Mouse (Mus musculus): Measurements from ENCODE around the gene Cerk. TPM values are rescaled to one million over a fixed set of nuclear protein-coding genes. Genes with fewer than 3 reads are reported as not detected.
"Not testable (repeated sequence)": the region's sequence is repeated elsewhere in the genome, so short reads cannot be mapped to it uniquely, and the experiment has no call there.

Gene Cerk
- polyA plus RNA-seq, 1 experiment from 2014 or later, result 15.9 TPM

DNA sequence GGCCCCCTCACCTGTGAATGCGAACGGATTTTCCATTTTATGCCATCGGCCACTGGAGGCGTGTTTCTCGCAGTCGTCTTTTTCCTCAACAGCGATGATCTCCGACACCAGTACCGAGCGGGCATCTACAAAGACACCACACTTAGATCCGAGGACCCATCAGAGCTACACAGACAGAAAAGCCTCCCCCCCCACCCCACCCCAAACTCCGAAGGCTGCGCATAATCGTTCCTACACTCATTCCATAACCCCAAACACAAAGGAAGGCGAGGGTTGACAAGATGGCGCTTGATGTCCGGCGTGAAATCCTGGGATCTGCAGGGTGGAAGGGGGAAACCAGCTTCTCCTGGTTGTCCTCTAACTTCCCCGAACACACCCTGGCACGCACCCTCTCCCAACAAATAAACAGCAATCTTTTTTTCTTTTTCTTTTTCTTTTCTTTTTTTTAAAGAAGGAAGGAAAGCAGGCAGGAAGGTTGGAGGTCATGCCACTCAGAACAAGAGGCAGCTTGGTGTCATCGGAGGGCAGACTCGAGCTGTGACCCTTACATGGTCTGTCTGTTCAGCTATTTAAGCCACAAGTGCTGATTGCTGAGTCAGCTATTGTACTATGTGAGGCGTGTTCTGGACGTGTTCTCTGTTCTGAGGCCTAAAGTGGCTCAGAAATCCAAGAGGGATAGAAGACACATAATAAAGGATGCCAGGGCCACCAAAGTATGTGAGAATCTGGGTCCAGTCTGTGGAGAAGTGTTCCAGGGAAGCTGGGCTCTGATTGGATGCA is 19.9 kb downstream of the Cerk start:
- Histone ChIP-seq H3K27ac (no peak overlapping the region), H3K27me3 (ENCODE audit: insufficient read depth, poor library complexity, severe bottlenecking) (no peaks in the 10 kb centered on the region)
- 87% methylated on average over 24 of the region's 24 CpGs for WGBS

DNA sequence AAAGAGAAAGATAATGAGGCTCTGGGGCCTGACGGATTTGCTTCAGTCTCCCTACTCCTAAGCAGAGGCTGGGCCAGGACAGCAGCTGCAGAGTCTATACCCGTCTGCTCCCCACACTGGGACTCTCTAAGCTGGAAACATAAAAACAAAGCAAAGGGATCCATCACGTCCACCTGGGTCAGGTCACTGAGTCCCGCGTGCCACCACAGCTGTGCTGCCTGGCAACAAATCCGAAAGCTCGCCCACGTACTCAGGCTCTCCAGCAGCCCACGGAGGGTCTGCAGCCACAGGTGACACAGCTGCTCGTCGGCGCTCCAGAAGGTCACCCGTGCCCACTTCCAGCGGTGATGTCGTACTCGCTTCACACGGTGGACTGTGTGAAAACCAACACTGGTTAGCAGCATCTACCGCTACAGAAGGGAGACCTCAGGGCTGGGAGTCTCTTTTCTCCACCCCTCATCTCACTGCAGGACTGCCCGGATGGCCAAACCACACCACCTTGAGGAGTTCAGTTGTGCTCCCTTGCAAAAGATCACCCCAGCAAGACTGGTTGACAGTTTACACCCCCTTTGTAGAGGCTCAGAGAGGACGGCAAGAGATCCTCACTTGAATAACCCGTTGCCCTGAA is 21.1 kb downstream of the Cerk start:
- no peaks in the 10 kb centered on the region for H3K9me3 ChIP-seq
- no peak overlapping the region for H3K27ac ChIP-seq
- peaks cover 28% of the 10 kb centered on the region for H3K4me1 ChIP-seq (replicated peaks)
- DNase-seq (ENCODE audit: low spot score), result no peak
- no peak overlapping the region for H3K4me3 ChIP-seq
- H3K27me3 ChIP-seq (ENCODE audit: insufficient read depth, poor library complexity, severe bottlenecking), result no peaks in the 10 kb centered on the region
- H3K36me3 ChIP-seq, result peaks cover 24% of the 10 kb centered on the region
- WGBS, result 85% methylated on average over 21 of the region's 21 CpGs

More for the DNA sequence above, 19.9 kb downstream of the Cerk start:
- H3K9me3 ChIP-seq, result no peaks in the 10 kb centered on the region
- peaks cover 24% of the 10 kb centered on the region for H3K36me3 ChIP-seq
- H3K4me3 ChIP-seq, result no peak overlapping the region
- H3K4me1 ChIP-seq (replicated peaks), result peaks cover 32% of the 10 kb centered on the region
- DNase-seq (ENCODE audit: low spot score), result no peak

DNA sequence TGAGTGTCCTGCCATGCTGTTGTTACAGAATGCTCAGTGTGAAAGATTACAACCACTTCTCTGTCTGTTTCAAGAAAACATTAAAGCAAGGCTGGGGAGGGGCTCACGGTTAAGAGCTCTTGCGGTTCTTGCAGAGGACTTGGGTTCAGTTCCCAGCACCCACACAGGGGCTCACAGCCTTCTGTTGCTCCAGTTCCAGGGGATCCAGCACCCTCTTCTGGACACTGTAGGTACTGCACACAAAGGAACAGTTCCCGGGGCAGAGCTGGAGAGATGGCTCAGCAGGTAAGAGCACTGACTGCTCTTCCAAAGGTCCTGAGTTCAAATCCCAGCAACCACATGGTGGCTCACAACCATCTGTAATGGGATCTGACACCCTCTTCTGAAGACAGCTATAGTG is 24.1 kb downstream of the Cerk start:
- not testable (repeated sequence) for H3K4me1 ChIP-seq (replicated peaks); H3K4me3 ChIP-seq; H3K27ac ChIP-seq; H3K27me3 ChIP-seq (ENCODE audit: insufficient read depth, poor library complexity, severe bottlenecking); H3K9me3 ChIP-seq; DNase-seq (ENCODE audit: low spot score)
- peaks cover 28% of the 10 kb centered on the region for H3K36me3 ChIP-seq
- 97% methylated on average over 3 of the region's 3 CpGs for WGBS

DNA sequence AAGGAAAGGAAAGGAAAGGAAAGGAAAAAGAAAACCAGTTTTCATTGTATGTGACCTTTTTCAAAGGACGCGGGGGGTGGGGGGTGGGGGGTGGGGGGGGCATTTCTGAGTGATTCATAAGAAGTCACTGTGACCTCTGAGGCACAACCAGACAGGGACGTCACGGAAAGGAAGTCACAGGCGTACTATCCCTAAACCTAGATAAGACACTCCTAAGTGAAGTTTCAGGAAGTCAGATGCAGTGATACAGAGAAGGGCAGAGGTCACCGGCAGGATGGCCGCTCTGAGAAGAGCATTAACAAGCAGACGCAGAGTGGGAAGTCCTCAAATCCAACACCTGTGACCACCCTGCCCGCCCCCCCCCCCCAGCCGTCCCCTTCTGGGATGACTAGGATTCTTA is 25.0 kb downstream of the Cerk start:
- no peak overlapping the region for H3K4me3 ChIP-seq
- no peak for DNase-seq (ENCODE audit: low spot score)
- 83% methylated on average over 10 of the region's 10 CpGs for WGBS

DNA sequence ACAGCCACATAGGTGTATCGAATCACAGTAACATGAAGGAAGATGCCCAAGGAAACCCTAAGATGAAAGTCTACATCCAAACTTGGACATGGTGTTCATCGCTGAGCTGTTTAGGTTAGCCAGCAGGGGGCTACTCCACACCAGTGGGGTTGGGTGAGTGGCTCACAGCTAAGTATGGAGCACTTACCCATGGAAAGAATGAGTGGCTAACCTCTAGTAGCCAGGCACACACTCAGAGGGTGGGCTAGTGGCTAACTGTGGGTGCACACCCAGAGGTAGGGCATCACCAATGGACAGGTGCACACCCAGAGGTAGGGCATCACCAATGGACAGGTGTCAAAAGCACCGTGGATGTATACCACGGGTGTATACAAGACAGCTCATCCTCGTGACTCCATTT is 26.2 kb downstream of the Cerk start:
- Histone ChIP-seq H3K4me1 (replicated peaks) (0 out of 2 replicates have a peak, but pooled peaks cover under 1% of the 10 kb centered on the region), H3K27me3 (ENCODE audit: insufficient read depth, poor library complexity, severe bottlenecking) (no peaks in the 10 kb centered on the region), H3K36me3 (peaks cover 42% of the 10 kb centered on the region), H3K4me3 (no peak overlapping the region), H3K27ac (no peak overlapping the region), H3K9me3 (no peaks in the 10 kb centered on the region)
- WGBS, result 91% methylated on average over 5 of the region's 5 CpGs
- DNase-seq (ENCODE audit: low spot score), result no peak

More for the DNA sequence above, 25.0 kb downstream of the Cerk start:
- Histone ChIP-seq H3K36me3 (peaks cover 35% of the 10 kb centered on the region), H3K27me3 (ENCODE audit: insufficient read depth, poor library complexity, severe bottlenecking) (no peaks in the 10 kb centered on the region), H3K4me1 (replicated peaks) (0 out of 2 replicates have a peak, but pooled peaks cover 5% of the 10 kb centered on the region), H3K9me3 (no peaks in the 10 kb centered on the region), H3K27ac (no peak overlapping the region)

DNA sequence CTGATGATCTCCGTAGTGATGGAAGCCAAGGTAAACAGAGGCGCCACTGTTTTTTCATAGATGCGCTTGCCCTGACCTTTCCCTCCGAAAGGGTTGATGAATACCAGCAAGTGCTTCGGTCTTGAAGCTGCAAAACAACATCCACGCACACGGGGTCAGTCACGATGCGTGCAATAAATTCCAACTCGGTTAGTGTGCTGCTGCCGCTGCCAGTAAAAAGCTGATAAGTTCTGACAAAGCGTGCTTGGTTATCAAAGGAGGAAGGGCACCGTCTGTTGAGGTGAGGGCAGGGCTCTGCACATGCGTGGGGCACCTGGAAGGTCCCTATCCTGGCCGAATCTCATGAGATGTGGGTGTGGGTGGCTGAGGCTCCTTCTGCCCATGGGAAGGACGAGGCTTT is 26.8 kb downstream of the Cerk start:
- no peak overlapping the region for H3K4me3 ChIP-seq
- H3K4me1 ChIP-seq (replicated peaks), result no peaks in the 10 kb centered on the region
- no peaks in the 10 kb centered on the region for H3K9me3 ChIP-seq
- WGBS, result 87% methylated on average over 16 of the region's 16 CpGs
- no peak for DNase-seq (ENCODE audit: low spot score)
- no peaks in the 10 kb centered on the region for H3K27me3 ChIP-seq (ENCODE audit: insufficient read depth, poor library complexity, severe bottlenecking)
- no peak overlapping the region for H3K27ac ChIP-seq
- H3K36me3 ChIP-seq, result peaks cover 44% of the 10 kb centered on the region

DNA sequence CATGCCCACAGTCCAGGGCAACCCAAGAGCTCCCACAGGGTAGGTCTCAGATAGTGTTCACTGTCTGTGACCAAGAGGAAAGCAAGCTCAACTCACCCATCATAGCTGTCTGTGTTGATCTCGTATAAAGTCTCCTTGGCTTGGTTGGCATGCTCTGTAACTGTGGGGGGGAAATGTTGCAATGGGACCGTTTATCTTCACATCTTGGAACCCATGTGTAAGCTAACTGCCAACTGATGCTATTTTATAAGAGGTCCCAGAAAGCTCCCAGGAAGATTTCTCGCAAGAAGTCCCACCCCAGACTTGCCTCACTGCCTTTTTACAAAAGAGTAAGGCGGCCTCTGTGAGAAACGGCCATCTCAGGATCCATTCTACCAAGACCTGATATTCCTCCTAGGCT is 29.4 kb downstream of the Cerk start:
- Histone ChIP-seq H3K27me3 (ENCODE audit: insufficient read depth, poor library complexity, severe bottlenecking) (no peaks in the 10 kb centered on the region), H3K4me3 (no peak overlapping the region), H3K9me3 (0 out of 2 replicates have a peak, but pooled peaks cover 2% of the 10 kb centered on the region), H3K4me1 (replicated peaks) (no peaks in the 10 kb centered on the region), H3K36me3 (peaks cover 59% of the 10 kb centered on the region), H3K27ac (no peak overlapping the region)
- DNase-seq (ENCODE audit: low spot score), result no peak
- 75% methylated on average over 5 of the region's 5 CpGs for WGBS

DNA sequence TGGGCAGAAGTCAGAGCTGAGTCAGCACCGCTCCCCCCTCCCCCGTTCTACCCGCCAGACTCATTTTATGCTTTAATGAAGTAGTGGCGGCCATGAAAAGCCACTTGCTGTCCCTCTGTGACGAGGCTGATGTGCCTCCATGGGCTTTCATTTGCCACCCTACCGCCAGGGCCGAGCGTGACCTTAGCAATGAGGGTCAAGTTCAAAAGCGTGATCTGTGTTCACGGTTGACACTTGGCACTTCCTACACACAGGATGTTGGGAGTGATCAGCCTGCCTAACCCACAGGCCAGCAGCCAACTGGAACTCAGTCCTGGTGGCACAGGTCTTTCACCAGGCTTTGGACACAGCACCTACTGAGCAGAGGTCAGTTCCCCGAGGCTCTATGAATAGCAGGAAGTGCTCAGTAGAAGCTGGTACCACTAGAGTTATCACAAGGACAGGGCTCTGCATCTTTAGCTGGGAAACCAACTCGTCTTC is 32.4 kb downstream of the Cerk start:
- no peaks in the 10 kb centered on the region for H3K27me3 ChIP-seq (ENCODE audit: insufficient read depth, poor library complexity, severe bottlenecking)
- no peaks in the 10 kb centered on the region for H3K4me1 ChIP-seq (replicated peaks)
- no peak overlapping the region for H3K27ac ChIP-seq
- no peak overlapping the region for H3K4me3 ChIP-seq
- 0 out of 2 replicates have a peak, but pooled peaks cover 2% of the 10 kb centered on the region for H3K9me3 ChIP-seq
- peaks cover 72% of the 10 kb centered on the region for H3K36me3 ChIP-seq
- 90% methylated on average over 12 of the region's 12 CpGs for WGBS
- DNase-seq (ENCODE audit: low spot score), result no peak

DNA sequence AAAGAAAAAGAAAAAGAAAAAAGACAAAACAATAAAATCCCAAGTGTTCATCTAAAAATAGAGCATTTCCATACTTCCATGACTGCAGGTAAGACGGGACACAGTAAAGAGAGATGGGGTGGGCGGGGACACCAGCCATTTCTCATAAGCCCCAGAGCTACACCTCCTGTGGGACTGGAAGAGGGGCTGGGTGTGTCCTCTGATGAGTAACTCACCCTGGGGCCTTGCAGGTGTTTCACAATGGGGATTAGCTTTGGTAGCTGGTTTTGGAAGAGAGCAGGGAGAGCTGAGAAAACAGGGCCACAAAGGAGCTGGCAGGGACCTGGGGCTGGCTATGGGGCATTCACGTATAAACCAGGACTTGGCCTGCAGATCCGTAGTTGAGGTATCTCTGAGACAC is 35.3 kb downstream of the Cerk start:
- Histone ChIP-seq H3K36me3 (peaks cover 83% of the 10 kb centered on the region), H3K9me3 (0 out of 2 replicates have a peak, but pooled peaks cover 2% of the 10 kb centered on the region), H3K27me3 (ENCODE audit: insufficient read depth, poor library complexity, severe bottlenecking) (no peaks in the 10 kb centered on the region), H3K4me3 (no peak overlapping the region), H3K27ac (no peak overlapping the region), H3K4me1 (replicated peaks) (no peaks in the 10 kb centered on the region)
- WGBS, result 78% methylated on average over 4 of the region's 4 CpGs
- no peak for DNase-seq (ENCODE audit: low spot score)

DNA sequence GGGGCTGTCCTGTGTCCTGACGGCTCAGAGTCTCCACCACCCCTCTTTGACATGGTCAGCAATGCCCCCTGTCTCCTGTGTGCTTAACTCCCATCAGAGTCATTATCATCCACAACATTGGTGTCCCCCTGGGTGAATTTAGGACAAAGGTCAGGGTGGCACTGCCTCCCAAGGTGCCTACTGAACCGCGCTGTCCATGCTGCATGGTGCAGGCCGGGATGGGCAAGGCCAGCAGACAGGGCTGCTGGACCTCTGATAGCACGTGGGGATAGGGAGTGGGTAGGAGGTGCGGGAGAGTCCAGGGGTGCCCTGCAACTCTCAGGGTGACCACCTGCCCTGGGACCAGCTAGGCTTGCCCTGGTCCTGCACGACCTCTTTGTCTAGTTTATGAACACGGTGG is 39.0 kb downstream of the Cerk start:
- Histone ChIP-seq H3K4me1 (replicated peaks) (no peaks in the 10 kb centered on the region), H3K4me3 (no peak overlapping the region), H3K27me3 (ENCODE audit: insufficient read depth, poor library complexity, severe bottlenecking) (no peaks in the 10 kb centered on the region), H3K9me3 (no peaks in the 10 kb centered on the region), H3K27ac (no peak overlapping the region), H3K36me3 (peaks cover 75% of the 10 kb centered on the region)
- WGBS, result 88% methylated on average over 8 of the region's 8 CpGs
- no peak for DNase-seq (ENCODE audit: low spot score)

DNA sequence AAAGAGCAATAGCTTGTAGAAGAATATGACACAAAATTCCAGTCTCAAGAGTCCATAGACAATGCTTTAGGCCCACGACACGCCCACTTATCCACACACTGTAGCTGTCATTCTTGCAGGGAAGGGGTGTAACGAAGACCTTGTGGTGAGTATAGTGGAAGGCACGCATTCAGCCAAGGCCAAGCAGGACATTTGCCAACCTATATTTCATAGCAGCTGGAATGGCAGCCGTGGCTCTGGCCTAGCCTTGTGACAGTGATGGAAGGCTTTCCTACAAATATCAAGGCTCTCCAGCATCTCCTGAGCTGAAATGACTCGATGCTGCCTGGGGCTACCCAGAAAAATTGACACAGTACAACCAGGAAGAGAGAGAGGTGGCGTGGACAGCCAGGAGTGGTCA is 40.9 kb downstream of the Cerk start:
- H3K4me1 ChIP-seq (replicated peaks), result no peaks in the 10 kb centered on the region
- DNase-seq (ENCODE audit: low spot score), result no peak
- 86% methylated on average over 7 of the region's 7 CpGs for WGBS
- H3K27me3 ChIP-seq (ENCODE audit: insufficient read depth, poor library complexity, severe bottlenecking), result no peaks in the 10 kb centered on the region
- H3K9me3 ChIP-seq, result no peaks in the 10 kb centered on the region
- no peak overlapping the region for H3K27ac ChIP-seq
- no peak overlapping the region for H3K4me3 ChIP-seq
- peaks cover 73% of the 10 kb centered on the region for H3K36me3 ChIP-seq

DNA sequence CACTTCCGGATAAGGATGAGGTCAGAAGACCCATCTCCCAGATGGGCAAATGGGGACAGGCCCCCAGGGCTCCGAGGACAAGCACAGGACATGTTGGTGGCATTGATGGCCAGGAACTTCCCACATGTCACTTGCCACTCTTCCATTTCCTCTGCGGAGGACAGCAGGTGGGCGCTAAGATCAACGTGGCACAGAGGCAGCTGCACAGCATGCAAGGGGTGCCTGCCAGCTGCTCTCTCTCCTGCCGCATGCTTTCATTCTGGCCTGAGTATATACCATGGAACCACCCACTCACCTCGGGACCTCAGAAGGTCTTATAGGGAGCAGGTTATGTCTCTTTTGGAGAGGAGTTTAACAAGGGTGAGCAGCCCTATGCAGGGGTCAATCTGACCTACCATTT is 41.4 kb downstream of the Cerk start:
- Histone ChIP-seq H3K4me1 (replicated peaks) (no peaks in the 10 kb centered on the region), H3K36me3 (peaks cover 73% of the 10 kb centered on the region)
- 81% methylated on average over 7 of the region's 7 CpGs for whole genome bisulfite sequencing

DNA sequence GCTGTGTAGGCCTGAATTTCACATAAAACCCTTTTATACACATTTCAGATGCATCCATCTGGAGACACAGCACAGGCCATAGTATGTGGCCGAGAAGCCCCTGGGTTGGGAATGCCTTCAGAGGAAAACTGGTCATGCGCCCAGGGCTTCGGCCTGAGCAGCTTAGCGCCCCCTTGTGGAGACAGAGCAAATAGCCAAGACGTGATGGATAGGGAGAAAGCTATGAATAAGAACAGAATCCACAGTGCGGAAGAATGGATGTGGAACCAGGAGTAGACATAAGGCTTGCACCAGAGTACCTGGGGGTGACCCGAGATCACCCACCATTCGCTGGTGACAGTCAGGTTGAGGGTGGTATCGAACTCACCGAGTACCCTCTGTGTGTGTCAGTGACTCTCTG is 45.6 kb downstream of the Cerk start:
- 29% methylated on average over 10 of the region's 10 CpGs for WGBS
- H3K36me3 ChIP-seq, result peaks cover 51% of the 10 kb centered on the region
- no peaks in the 10 kb centered on the region for H3K27me3 ChIP-seq (ENCODE audit: insufficient read depth, poor library complexity, severe bottlenecking)
- peak; percentile 74 for DNase-seq (ENCODE audit: low spot score)
- H3K27ac ChIP-seq, result no peak overlapping the region
- H3K4me3 ChIP-seq, result no peak overlapping the region
- no peaks in the 10 kb centered on the region for H3K9me3 ChIP-seq
- no peaks in the 10 kb centered on the region for H3K4me1 ChIP-seq (replicated peaks)

More for the DNA sequence above, 41.4 kb downstream of the Cerk start:
- no peaks in the 10 kb centered on the region for H3K9me3 ChIP-seq
- H3K4me3 ChIP-seq, result no peak overlapping the region
- H3K27me3 ChIP-seq (ENCODE audit: insufficient read depth, poor library complexity, severe bottlenecking), result no peaks in the 10 kb centered on the region
- no peak for DNase-seq (ENCODE audit: low spot score)
- H3K27ac ChIP-seq, result no peak overlapping the region
